Mouse (Mus musculus) MN1 (cell line): ENCODE data around the gene Taf1a.
A peak's percentile ranks its signal among the peaks of the same experiment; 100 is the strongest.
"Not testable (repeated sequence)": the region's sequence is repeated elsewhere in the genome, so short reads cannot be mapped to it uniquely, and the experiment has no call there.

ENCODE experiments used
- DNase-seq: peaks from one replicate; pipeline ENCODE4 v3.0.0-alpha.2; 2016; ENCODE audit warnings: low spot score

Gene Taf1a

GRCm38 (mm10) chr1:183388426-183389406 lies at the start of gene Taf1a:
Gene Taf1a, plus strand, starts transcription at chr1:183388981.
- DNase-seq = peak; percentile 98

GRCm38 (mm10) chr1:183342902-183343301 lies 45.9 kb upstream of the Taf1a start:
- DNase-seq = not testable (repeated sequence)

- DNase-seq = peak; percentile 82
Measured at GRCm38 (mm10) chr1:183344886-183345816, 43.6 kb upstream of the Taf1a start.

- no peak for DNase-seq
Measured at GRCm38 (mm10) chr1:183345817-183346195, 43.0 kb upstream of the Taf1a start.

GRCm38 (mm10) chr1:183349840-183350239 lies 38.9 kb upstream of the Taf1a start:
- DNase-seq = peak; percentile 96

GRCm38 (mm10) chr1:183358901-183359300 lies 29.9 kb upstream of the Taf1a start:
- no peak for DNase-seq

GRCm38 (mm10) chr1:183362301-183362700 lies 26.5 kb upstream of the Taf1a start:
- DNase-seq = no peak

- peak; percentile 83 for DNase-seq
Measured at GRCm38 (mm10) chr1:183362729-183363576, 25.8 kb upstream of the Taf1a start.

GRCm38 (mm10) chr1:183363577-183363867 lies 25.3 kb upstream of the Taf1a start:
- no peak for DNase-seq

GRCm38 (mm10) chr1:183366361-183366760 lies 22.4 kb upstream of the Taf1a start:
- DNase-seq = peak; percentile 95

- DNase-seq = peak; percentile 47
Measured at GRCm38 (mm10) chr1:183368601-183369400, 20.0 kb upstream of the Taf1a start.

GRCm38 (mm10) chr1:183369427-183370014 lies 19.3 kb upstream of the Taf1a start, which contains the start of gene Mia3:
Gene Mia3, minus strand, starts transcription at chr1:183369553.
- DNase-seq = peak; percentile 99

GRCm38 (mm10) chr1:183374728-183375127 lies 14.1 kb upstream of the Taf1a start:
- DNase-seq = no peak

GRCm38 (mm10) chr1:183377045-183377444 lies 11.7 kb upstream of the Taf1a start:
- no peak for DNase-seq

GRCm38 (mm10) chr1:183378321-183378941 lies 10.3 kb upstream of the Taf1a start:
- no peak for DNase-seq

- not testable (repeated sequence) for DNase-seq
Measured at GRCm38 (mm10) chr1:183379376-183379775, 9.4 kb upstream of the Taf1a start.

- no peak for DNase-seq
Measured at GRCm38 (mm10) chr1:183381816-183382215, 7.0 kb upstream of the Taf1a start.

GRCm38 (mm10) chr1:183382621-183383020 lies 6.2 kb upstream of the Taf1a start:
- DNase-seq = no peak

- DNase-seq = not testable (repeated sequence)
Measured at GRCm38 (mm10) chr1:183387421-183387820, 1.4 kb upstream of the Taf1a start.

- no peak for DNase-seq
Measured at GRCm38 (mm10) chr1:183403396-183403795, 14.6 kb downstream of the Taf1a start.
